ENCODE assay signal across 8 mouse cellular contexts in the genomic region with DNA sequence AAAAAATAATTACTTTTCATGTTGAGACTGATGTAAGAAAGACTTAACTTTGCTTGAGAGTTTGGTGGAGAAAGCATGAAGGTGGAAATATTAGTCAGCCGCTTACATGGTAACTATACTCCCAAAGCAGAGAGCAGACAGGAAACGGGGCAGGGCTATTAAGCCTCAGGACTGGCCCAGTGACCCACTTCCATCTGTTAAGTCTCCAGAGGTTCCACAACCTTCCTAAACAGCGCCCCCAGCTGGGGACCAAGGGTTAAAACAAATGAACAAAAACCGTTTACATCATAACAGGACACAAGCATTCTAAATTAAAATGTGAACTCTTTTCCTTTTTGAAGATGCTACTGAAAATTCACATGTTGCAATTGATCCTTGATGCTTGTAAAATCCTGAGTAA. TPM values are rescaled to one million over a fixed set of nuclear protein-coding genes. Genes with fewer than 3 reads are reported as not detected.
DNase-seq lines count a peak whose midpoint lies in the region; ATAC-seq and TF ChIP-seq lines count a peak whose summit lies in the region.

No protein-coding gene starts in this region.

- 0 out of 2 replicates have a peak, but pooled peaks cover 2% of the 10 kb centered on the region for H3K4me1 ChIP-seq in small intestine, adult 2 months (ENCODE audit: control insufficient read depth, insufficient read depth, insufficient read length, low read length)
- H3K4me1 ChIP-seq in hindbrain, embryonic 10.5 days (replicated peaks), result peaks cover 3% of the 10 kb centered on the region; the same call in 1 of the 2 replicates
- no peaks in the 10 kb centered on the region for H3K4me1 ChIP-seq in midbrain, embryonic 14.5 days (ENCODE audit: control insufficient read depth, insufficient read depth, low read length)

- peak; percentile 34 for ATAC-seq in inflammation-experienced regulatory T-cells, adult 6 months
- no peak for ATAC-seq in midbrain, embryonic 14.5 days (ENCODE audit: low FRiP score, low TSS enrichment)

- H3K4me2 ChIP-seq in midbrain, embryonic 14.5 days (ENCODE audit: low read length), result no peak overlapping the region

- H3K27me3 ChIP-seq in small intestine, adult 2 months (ENCODE audit: control insufficient read depth, insufficient read depth, low read length), result no peaks in the 10 kb centered on the region
- H3K27me3 ChIP-seq in hindbrain, embryonic 10.5 days (ENCODE audit: insufficient read depth, poor library complexity, severe bottlenecking), result peaks cover 36% of the 10 kb centered on the region
- H3K27me3 ChIP-seq in midbrain, embryonic 14.5 days (ENCODE audit: control insufficient read depth, insufficient read depth, low read length), result no peaks in the 10 kb centered on the region

- no peaks in the 10 kb centered on the region for H3K9me3 ChIP-seq in hindbrain, embryonic 10.5 days
- no peaks in the 10 kb centered on the region for H3K9me3 ChIP-seq in midbrain, embryonic 14.5 days (ENCODE audit: control insufficient read depth, low read length)

- WGBS in small intestine, adult 2 months, result 20% methylated on average over 4 of the region's 4 CpGs
- WGBS in hindbrain, embryonic 10.5 days, result 38% methylated on average over 4 of the region's 4 CpGs
- 34% methylated on average over 4 of the region's 4 CpGs for WGBS in midbrain, embryonic 14.5 days

- no peak overlapping the region for H3K4me3 ChIP-seq in small intestine, adult 2 months (ENCODE audit: low read depth, low read length)
- H3K4me3 ChIP-seq in hindbrain, embryonic 10.5 days, result no peak overlapping the region
- no peak overlapping the region for H3K4me3 ChIP-seq in midbrain, embryonic 14.5 days (replicated peaks; ENCODE audit: low read depth, low read length)

- TF ChIP-seq CTCF in small intestine, adult 2 months (IDR thresholded peaks at IDR 0.05; ENCODE audit: extremely low read depth, insufficient read length, insufficient replicate concordance, low read depth, low read length), result peak; percentile 46; the same call in 1 of the 2 replicates

- H3K9ac ChIP-seq in midbrain, embryonic 14.5 days (replicated peaks; ENCODE audit: low read length), result no peak overlapping the region

- no peak for TF ChIP-seq POLR2A in small intestine, adult 2 months (IDR thresholded peaks at IDR 0.05; ENCODE audit: low read depth, low read length)

- intact Hi-C loops in gastrocnemius, postnatal 36 days (cut with DNase I), result no loop called here

- H3K36me3 ChIP-seq in small intestine, adult 2 months (ENCODE audit: control insufficient read depth, insufficient read depth, low read length), result no peaks in the 10 kb centered on the region
- no peaks in the 10 kb centered on the region for H3K36me3 ChIP-seq in hindbrain, embryonic 10.5 days
- no peaks in the 10 kb centered on the region for H3K36me3 ChIP-seq in midbrain, embryonic 14.5 days (ENCODE audit: control insufficient read depth, insufficient read depth, low read length)

- no peak overlapping the region for H3K27ac ChIP-seq in small intestine, adult 2 months (ENCODE audit: insufficient read depth, low read depth, low read length)
- H3K27ac ChIP-seq in hindbrain, embryonic 10.5 days, result no peak overlapping the region
- H3K27ac ChIP-seq in midbrain, embryonic 14.5 days (replicated peaks; ENCODE audit: low read depth, low read length), result no peak overlapping the region

- peak; percentile 27 for DNase-seq in gastrocnemius, postnatal 10 days
- DNase-seq in gastrocnemius, postnatal 36 days, result no peak
- DNase-seq in spleen, postnatal 4 days (ENCODE audit: low spot score in 2 of 2), result peak; percentile 25 to 70
- no peak for DNase-seq in spleen, adult 12 weeks (ENCODE audit: low spot score)
- no peak for DNase-seq in hindbrain, embryonic 10.5 days (ENCODE audit: low spot score)
- DNase-seq in midbrain, embryonic 14.5 days, result no peak

RNA-seq across cellular contexts. Expression of a gene that starts 29.7 kb away (rescaled TPM):
- 10 to 100 TPM; 55.8 to 80.1 TPM for total RNA-seq in gastrocnemius, postnatal 10 days (2021)
- 10 to 100 TPM; 21.8 to 23.9 TPM for total RNA-seq in gastrocnemius, postnatal 36 days (2021)
- 10 to 100 TPM; 27.1 to 51.3 (median 35.8) TPM for polyA plus RNA-seq in inflammation-experienced regulatory T-cells, adult 6 months (2017; shearing (Covaris generic))
- polyA plus RNA-seq in small intestine, adult 2 months (2012; rRNA removed), result 6.4 and 8.5 TPM in 2 replicates
- 19.1 and 25.6 TPM in 2 replicates for polyA plus RNA-seq in hindbrain, embryonic 10.5 days (2016; fragmentation: Nextera tagmentation; extraction: Ambion mirVana)
- polyA plus RNA-seq in midbrain, embryonic 14.5 days (2014; fragmentation: Nextera tagmentation; extraction: Ambion mirVana), result 22.5 and 23.3 TPM in 2 replicates

RNA-seq across cellular contexts. Expression of a gene that starts 56.8 kb away (rescaled TPM):
- 1 to 10 TPM; 4.2 to 5.5 TPM for total RNA-seq in gastrocnemius, postnatal 10 days (2021)
- total RNA-seq in gastrocnemius, postnatal 36 days (2021), result under 1 TPM; 0.25 to 0.84 TPM
- 10 to 100 TPM in 1 of 3 experiments, 1 to 10 TPM in 1, under 1 TPM in 1; 0.75 to 16.1 (median 1.6) TPM for polyA plus RNA-seq in inflammation-experienced regulatory T-cells, adult 6 months (2017; shearing (Covaris generic))
- polyA plus RNA-seq in small intestine, adult 2 months (2012; rRNA removed), result 2.4 and 4.8 TPM in 2 replicates
- polyA plus RNA-seq in hindbrain, embryonic 10.5 days (2016; fragmentation: Nextera tagmentation; extraction: Ambion mirVana), result 15.7 and 17.4 TPM in 2 replicates
- polyA plus RNA-seq in midbrain, embryonic 14.5 days (2014; fragmentation: Nextera tagmentation; extraction: Ambion mirVana), result 1.1 and 2.9 TPM in 2 replicates

Comparison
In these comparisons a context has a peak if more than half of its experiments do, and no peak if none do; other contexts are left out.
1. DNase-seq: peak in gastrocnemius, postnatal 10 days (single experiment) and spleen, postnatal 4 days (2 of 2); none in gastrocnemius, postnatal 36 days (0 of 2), spleen, adult 12 weeks (single experiment), hindbrain, embryonic 10.5 days (single experiment) and midbrain, embryonic 14.5 days (single experiment).